ENCODE assay signal across 21 mouse cellular contexts in genomic region chr2:59197156-59197555, GRCm38 (mm10). TPM values are rescaled to one million over a fixed set of nuclear protein-coding genes. Genes with fewer than 3 reads are reported as not detected.
A peak's percentile ranks its signal among the peaks of the same experiment; 100 is the strongest.
DNase-seq lines count a peak whose midpoint lies in the region; TF ChIP-seq lines count a peak whose summit lies in the region.
"Had no signal": no experiment of that assay in that cellular context is flagged by ENCODE, and none has a peak within 500 bp of the region (broad histone marks: within the 10 kb centered on the region; RNA-seq: fewer than 3 reads in every experiment).

No protein-coding gene starts in this region.

- H3K36me3 ChIP-seq in kidney, adult 2 months (ENCODE audit: control insufficient read depth, insufficient read depth, low read length), result no peaks in the 10 kb centered on the region
- H3K36me3 ChIP-seq: embryonic facial prominence, embryonic 10.5 days; embryonic facial prominence, embryonic 12.5 days; forebrain, embryonic 15.5 days had no signal

- DNase-seq in heart, adult 11 months, result peak; percentile 8
- no peak for DNase-seq in heart, adult 18-20 months
- DNase-seq in kidney, adult 2 months, result no peak
- no peak for DNase-seq in kidney, adult 18-20 months
- DNase-seq in ZHBTc4 (ENCODE audit: low read depth, low spot score), result peak; percentile 70
- DNase-seq in ovary, adult 18-20 months (ENCODE audit: low spot score), result no peak
- DNase-seq: adrenal gland, adult 2 months; adrenal gland, postnatal 10 days; adrenal gland, postnatal 25 days; B cell, adult 2 months; cerebellum, adult 11-12 months; cerebellum, adult 9-10 months; cerebellum, postnatal 10 days; cerebellum, postnatal 25 days; forebrain, postnatal 0 days had no signal

- H3K4me3 ChIP-seq in kidney, adult 2 months (ENCODE audit: insufficient read depth, low read depth, low read length), result no peak overlapping the region
- H3K4me3 ChIP-seq: embryonic facial prominence, embryonic 10.5 days; embryonic facial prominence, embryonic 12.5 days; forebrain, embryonic 13.5 days; forebrain, embryonic 15.5 days had no signal

- 64% methylated on average over 4 of the region's 4 CpGs for whole genome bisulfite sequencing in kidney, adult 2 months

- TF ChIP-seq POLR2A in kidney, adult 2 months (IDR thresholded peaks at IDR 0.05; ENCODE audit: low read depth, low read length), result no peak

- no peaks in the 10 kb centered on the region for H3K27me3 ChIP-seq in kidney, adult 2 months (replicated peaks; ENCODE audit: control insufficient read depth, insufficient read depth, low read length)
- H3K27me3 ChIP-seq: CH12.LX; embryonic facial prominence, embryonic 12.5 days; forebrain, embryonic 13.5 days; forebrain, embryonic 15.5 days had no signal

- H3K4me1 ChIP-seq in kidney, adult 2 months (ENCODE audit: control insufficient read depth, insufficient read depth, low read length), result peaks cover 44% of the 10 kb centered on the region
- H3K4me1 ChIP-seq: embryonic facial prominence, embryonic 10.5 days; embryonic facial prominence, embryonic 12.5 days; forebrain, embryonic 13.5 days had no signal

- no peak for TF ChIP-seq CTCF in kidney, adult 2 months (conservative IDR thresholded peaks at IDR 0.05; ENCODE audit: insufficient read depth, insufficient read length, low read depth, low read length)

- H3K27ac ChIP-seq in kidney, adult 2 months (ENCODE audit: insufficient read depth, low read depth, low read length), result peak overlapping the region; percentile 56
- H3K27ac ChIP-seq: embryonic facial prominence, embryonic 10.5 days; embryonic facial prominence, embryonic 12.5 days; forebrain, embryonic 13.5 days; forebrain, embryonic 15.5 days had no signal

RNA-seq across cellular contexts. Expression of gene Pkp4, which starts 36.5 kb away (rescaled TPM):
- 100 to 1,000 TPM; 129 to 159 TPM for total RNA-seq in heart, adult 18-20 months (2021)
- 211 and 242 TPM in 2 replicates for polyA plus RNA-seq in kidney, adult 2 months (2012; rRNA removed)
- total RNA-seq: CH12.LX, MEL had no signal

RNA-seq across cellular contexts. Expression of gene Ccdc148, which starts 36.7 kb away (rescaled TPM):
- total RNA-seq in heart, adult 18-20 months (2021), result 1 to 10 TPM in 1 of 2 experiments, under 1 TPM in 1; 0.69 to 1.0 TPM
- 0.90 and 1.0 TPM in 2 replicates for polyA plus RNA-seq in kidney, adult 2 months (2012; rRNA removed)
- total RNA-seq: CH12.LX, MEL had no signal

Comparison
In these comparisons a context has a peak if more than half of its experiments do, and no peak if none do; other contexts are left out.
1. DNase-seq: peak in heart, adult 11 months (single experiment) and ZHBTc4 (single experiment); none in heart, adult 18-20 months (0 of 2), kidney, adult 2 months (single experiment), kidney, adult 18-20 months (single experiment) and ovary, adult 18-20 months (single experiment).